Mouse (Mus musculus) stomach, embryonic 14.5 days (tissue): ENCODE measurements around the gene Ifnl2. TPM values are rescaled to one million over a fixed set of nuclear protein-coding genes. Genes with fewer than 3 reads are reported as not detected.

Experiments
- ATAC-seq: fragments of 200-750 bp; cut with Nextera tagmentation; 2 replicates; pipeline ENCODE4 v1.8.0; 2017; ENCODE audit warnings: low read depth, moderate TSS enrichment; ENCODE audit not compliant: insufficient number of reproducible peaks, insufficient read depth, low FRiP score
- H3K27ac ChIP-seq: fragments of 300-500 bp; sonication (generic); 2 replicates; pipeline ENCODE4 v1.5.1; 2014; ENCODE audit warnings: mild to moderate bottlenecking, low read length, moderate library complexity, mixed read lengths
- H3K27me3 ChIP-seq: fragments of 300-500 bp; sonication (generic); 2 replicates; pipeline ENCODE4 v1.6.1; 2014; ENCODE audit warnings: low read length, control low read depth, mixed read lengths; ENCODE audit not compliant: control insufficient read depth, insufficient read depth
- H3K36me3 ChIP-seq: fragments of 300-500 bp; sonication (generic); 2 replicates; pipeline ENCODE4 v1.6.1; 2014; ENCODE audit warnings: mild to moderate bottlenecking, control low read depth, low read length, moderate library complexity, mixed read lengths; ENCODE audit not compliant: control insufficient read depth, insufficient read depth
- H3K4me1 ChIP-seq: fragments of 300-500 bp; sonication (generic); 2 replicates; pipeline ENCODE4 v1.6.1; 2014; ENCODE audit warnings: low read length, control low read depth, mixed read lengths; ENCODE audit not compliant: control insufficient read depth, insufficient read depth
- H3K4me2 ChIP-seq: fragments of 300-500 bp; sonication (generic); replicated peaks from 2 replicates; pipeline ENCODE4 v1.6.1; 2014; ENCODE audit warnings: low read depth, low read length, control low read depth
- H3K4me3 ChIP-seq: fragments of 300-500 bp; sonication (generic); 2 replicates; pipeline ENCODE4 v1.5.1; 2014; ENCODE audit warnings: low read depth, low read length, control low read depth
- H3K9ac ChIP-seq: fragments of 300-500 bp; sonication (generic); replicated peaks from 2 replicates; pipeline ENCODE4 v1.6.1; 2014; ENCODE audit warnings: low read depth, mild to moderate bottlenecking, control low read depth, low read length, moderate library complexity, mixed read lengths
- H3K9me3 ChIP-seq: fragments of 300-500 bp; sonication (generic); 2 replicates; pipeline ENCODE4 v1.6.1; 2016; ENCODE audit warnings: low read depth, low read length, control low read depth; ENCODE audit not compliant: control insufficient read depth
- WGBS: fragments of 180-500 bp; shearing (Covaris S2); extraction: QIAGEN DNeasy Blood & Tissue Kit; methylation state at CpG from one replicate; pipeline ENCODE4 v1.1.7; 2014; 5-methylcytosine and 5-hydroxymethylcytosine counted together
- polyA plus RNA-seq: library from polyadenylated mRNA; unstranded; fragments of >200 nt; fragmentation: Nextera tagmentation; extraction: Ambion mirVana; gene quantifications from 2 replicates; pipeline ENCODE4 v1.2.1, GENCODE M21; 2014

Gene Ifnl2
- polyA plus RNA-seq, 1 experiment from 2014 or later: not detected

DNA sequence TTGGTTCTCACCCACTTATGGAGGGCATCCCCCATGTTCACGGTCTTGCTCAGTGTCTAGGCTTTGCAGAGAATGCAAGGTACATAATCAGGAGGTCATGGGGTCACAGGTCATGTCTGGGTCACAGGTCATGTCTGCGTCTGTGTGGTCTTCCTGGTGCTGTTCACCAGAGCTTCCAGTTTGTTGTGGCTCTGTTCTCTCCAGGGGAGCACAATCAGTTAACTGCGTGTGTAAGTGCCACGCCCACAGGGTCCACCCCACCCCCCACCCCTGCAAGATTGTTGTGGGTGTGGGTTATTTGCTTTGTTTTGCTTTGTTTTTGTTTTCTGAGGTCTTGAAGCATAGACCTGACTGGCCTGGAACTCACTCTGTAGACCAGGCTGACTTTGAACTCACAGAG lies 26.1 kb downstream of the Ifnl2 start:
- ATAC-seq: no peak

GRCm38 (mm10) chr7:28482854-28483253 lies 27.4 kb downstream of the Ifnl2 start:
- H3K27me3 ChIP-seq: no peaks in the 10 kb centered on the region
- H3K36me3 ChIP-seq: no peaks in the 10 kb centered on the region
- H3K4me1 ChIP-seq: no peaks in the 10 kb centered on the region
- ATAC-seq: no peak
- 79% methylated on average over 11 of the region's 11 CpGs for WGBS
- no peak overlapping the region for H3K4me2 ChIP-seq
- no peak overlapping the region for H3K27ac ChIP-seq
- H3K4me3 ChIP-seq: no peak overlapping the region
- no peaks in the 10 kb centered on the region for H3K9me3 ChIP-seq
- no peak overlapping the region for H3K9ac ChIP-seq

More for the DNA sequence above, 26.1 kb downstream of the Ifnl2 start:
- no peak overlapping the region for H3K9ac ChIP-seq
- H3K4me2 ChIP-seq: no peak overlapping the region
- H3K4me3 ChIP-seq: no peak overlapping the region
- no peaks in the 10 kb centered on the region for H3K4me1 ChIP-seq
- 28% methylated on average over 4 of the region's 4 CpGs for WGBS
- no peaks in the 10 kb centered on the region for H3K9me3 ChIP-seq
- H3K36me3 ChIP-seq: no peaks in the 10 kb centered on the region
- no peak overlapping the region for H3K27ac ChIP-seq
- no peaks in the 10 kb centered on the region for H3K27me3 ChIP-seq

DNA sequence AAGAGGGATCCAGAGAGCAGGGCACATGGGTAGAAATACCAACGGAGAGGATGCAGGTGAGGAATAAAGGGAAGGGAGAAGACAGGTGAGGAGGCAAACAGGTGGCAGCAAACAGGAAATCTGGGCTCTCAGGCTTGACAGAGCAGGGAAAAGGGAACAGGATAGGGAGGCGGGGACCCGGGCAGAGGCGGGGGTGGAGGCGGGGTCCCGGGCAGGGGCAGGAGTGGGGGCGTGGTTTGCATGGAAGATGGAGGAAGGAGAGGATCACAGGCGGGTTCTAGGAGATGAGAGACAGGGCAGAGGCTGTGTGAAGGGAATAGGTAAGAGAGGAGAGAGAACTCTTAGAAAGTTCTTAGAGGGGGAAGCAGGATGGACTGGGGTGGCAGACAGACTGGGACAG lies 31.4 kb downstream of the Ifnl2 start:
- H3K4me2 ChIP-seq: no peak overlapping the region
- H3K4me3 ChIP-seq: no peak overlapping the region
- 8% methylated on average over 8 of the region's 8 CpGs for WGBS
- no peaks in the 10 kb centered on the region for H3K4me1 ChIP-seq
- no peaks in the 10 kb centered on the region for H3K27me3 ChIP-seq
- H3K9me3 ChIP-seq: no peaks in the 10 kb centered on the region
- no peaks in the 10 kb centered on the region for H3K36me3 ChIP-seq
- H3K27ac ChIP-seq: no peak overlapping the region
- ATAC-seq: peak; percentile 63
- no peak overlapping the region for H3K9ac ChIP-seq

DNA sequence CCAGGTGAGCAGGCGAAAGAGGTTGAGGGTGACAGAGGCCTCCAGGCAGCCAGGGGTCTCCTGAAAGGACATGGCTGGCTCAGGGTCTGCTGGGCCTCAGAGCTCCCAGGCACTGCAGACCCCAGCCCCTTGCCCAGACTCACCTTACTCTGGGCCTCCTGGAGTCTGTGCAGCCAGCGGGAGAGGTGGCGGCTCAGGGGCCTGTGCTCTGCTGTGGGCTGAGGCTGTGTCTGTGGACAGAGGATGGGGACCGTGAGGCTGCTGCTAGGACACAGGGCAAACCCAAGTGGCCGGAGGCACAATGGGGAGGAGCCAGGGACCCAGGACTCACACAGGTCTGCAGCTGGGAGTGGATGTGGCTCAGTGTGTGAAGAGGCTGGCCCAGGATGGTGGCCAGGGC lies 32.9 kb downstream of the Ifnl2 start:
- no peaks in the 10 kb centered on the region for H3K9me3 ChIP-seq
- H3K4me1 ChIP-seq: no peaks in the 10 kb centered on the region
- 83% methylated on average over 5 of the region's 5 CpGs for WGBS
- no peak overlapping the region for H3K27ac ChIP-seq
- no peak overlapping the region for H3K4me2 ChIP-seq
- ATAC-seq: 0 out of 2 replicates have a peak, but pooled peaks have one; percentile 42
- H3K36me3 ChIP-seq: no peaks in the 10 kb centered on the region
- no peaks in the 10 kb centered on the region for H3K27me3 ChIP-seq
- H3K4me3 ChIP-seq: no peak overlapping the region
- H3K9ac ChIP-seq: no peak overlapping the region

GRCm38 (mm10) chr7:28476191-28476590 lies 34.1 kb downstream of the Ifnl2 start:
- H3K4me1 ChIP-seq: no peaks in the 10 kb centered on the region
- no peaks in the 10 kb centered on the region for H3K27me3 ChIP-seq
- H3K4me2 ChIP-seq: no peak overlapping the region
- no peak overlapping the region for H3K4me3 ChIP-seq
- no peaks in the 10 kb centered on the region for H3K9me3 ChIP-seq
- H3K36me3 ChIP-seq: no peaks in the 10 kb centered on the region
- WGBS: 84% methylated on average over 6 of the region's 6 CpGs
- no peak overlapping the region for H3K27ac ChIP-seq
- no peak overlapping the region for H3K9ac ChIP-seq
- no peak for ATAC-seq

DNA sequence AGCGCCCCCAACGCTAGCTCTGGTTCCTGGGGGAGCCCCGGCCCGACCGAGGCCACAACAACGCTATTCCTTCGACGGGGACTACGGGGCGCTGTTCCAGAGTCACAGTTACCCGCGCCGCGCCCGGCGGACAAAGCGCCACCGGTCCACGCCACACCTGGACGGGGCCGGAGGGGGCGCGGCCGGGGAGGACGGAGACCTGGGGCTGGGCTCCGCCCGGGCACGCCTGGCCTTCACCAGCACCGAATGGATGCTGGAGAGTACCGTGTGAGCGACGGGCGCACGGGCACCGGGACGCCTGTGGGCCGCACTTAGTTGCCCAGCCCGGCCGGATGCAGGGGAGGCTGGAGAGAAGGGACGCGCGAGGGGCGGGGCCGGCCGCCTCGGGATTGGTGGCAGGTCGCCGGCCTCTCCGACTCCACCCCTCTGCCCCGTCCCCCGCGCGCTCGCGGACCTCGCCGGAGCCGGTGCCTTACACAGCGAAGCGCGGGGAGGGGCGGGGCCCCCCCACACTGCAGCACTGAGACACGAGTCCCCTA lies 43.0 kb downstream of the Ifnl2 start:
- H3K27ac ChIP-seq: no peak overlapping the region
- peak overlapping the region; percentile 88 for H3K4me2 ChIP-seq
- peaks cover 5% of the 10 kb centered on the region; the same call in 1 of the 2 replicates for H3K4me1 ChIP-seq
- WGBS: 4% methylated on average over 63 of the region's 63 CpGs
- H3K9ac ChIP-seq: peak overlapping the region; percentile 42
- H3K4me3 ChIP-seq: peak overlapping the region; percentile 47
- H3K36me3 ChIP-seq: peaks cover 5% of the 10 kb centered on the region
- peak; percentile 77; the same call in 1 of the 2 replicates for ATAC-seq
- 0 out of 2 replicates have a peak, but pooled peaks cover 6% of the 10 kb centered on the region for H3K27me3 ChIP-seq
- H3K9me3 ChIP-seq: no peaks in the 10 kb centered on the region

GRCm38 (mm10) chr7:28466721-28467212 lies 43.5 kb downstream of the Ifnl2 start:
- no peak for ATAC-seq
- no peaks in the 10 kb centered on the region for H3K9me3 ChIP-seq
- peaks cover 5% of the 10 kb centered on the region; the same call in 1 of the 2 replicates for H3K4me1 ChIP-seq
- 0 out of 2 replicates have a peak, but pooled peaks cover 6% of the 10 kb centered on the region for H3K27me3 ChIP-seq
- 30% methylated on average over 40 of the region's 40 CpGs for WGBS
- peak overlapping the region; percentile 47 for H3K4me3 ChIP-seq
- H3K27ac ChIP-seq: no peak overlapping the region
- peak overlapping the region; percentile 42 for H3K9ac ChIP-seq
- peaks cover 8% of the 10 kb centered on the region for H3K36me3 ChIP-seq
- peak overlapping the region; percentile 88 for H3K4me2 ChIP-seq

- H3K27me3 ChIP-seq: 0 out of 2 replicates have a peak, but pooled peaks cover 6% of the 10 kb centered on the region
- WGBS: 54% methylated on average over 10 of the region's 10 CpGs
- H3K4me2 ChIP-seq: no peak overlapping the region
- no peak overlapping the region for H3K4me3 ChIP-seq
- 0 out of 2 replicates have a peak overlapping the region, but pooled peaks have one; percentile 10 for H3K27ac ChIP-seq
- ATAC-seq: 0 out of 2 replicates have a peak, but pooled peaks have one; percentile 31
- peaks cover 5% of the 10 kb centered on the region; the same call in 1 of the 2 replicates for H3K4me1 ChIP-seq
- H3K9ac ChIP-seq: no peak overlapping the region
- H3K36me3 ChIP-seq: peaks cover 13% of the 10 kb centered on the region
- H3K9me3 ChIP-seq: no peaks in the 10 kb centered on the region
Observed at GRCm38 (mm10) chr7:28464416-28465212, 45.6 kb downstream of the Ifnl2 start.
